Mouse (Mus musculus): Measurements from ENCODE around the gene Gm3317. TPM values are rescaled to one million over a fixed set of nuclear protein-coding genes. Genes with fewer than 3 reads are reported as not detected.

The Gm3317 gene
- total RNA-seq (2023), result not detected

GRCm38 (mm10) chr14:5164235-5164634 lies at the start of gene Gm3317:
TSS of gene Gm3317 (plus strand) at chr14:5164535.

GRCm38 (mm10) chr14:5131219-5131618 lies 33.1 kb upstream of the Gm3317 start, which contains the start of gene Gm8279:
TSS of gene Gm8279 (plus strand) at chr14:5131519.

GRCm38 (mm10) chr14:5185493-5185892 lies 21.2 kb downstream of the Gm3317 start, which contains the start of gene Gm8271:
TSS of gene Gm8271 (plus strand) at chr14:5185793.

Other genes with a start within 250 kb of the Gm3317 start
- not detected for gene Gm8297, start 180.6 kb upstream of the Gm3317 start, total RNA-seq (2023)
- not detected for gene Gm3298, start 148.6 kb upstream of the Gm3317 start, total RNA-seq (2023)
- gene 4930555G01Rik, start 113.9 kb upstream of the Gm3317 start, total RNA-seq (2023), result not detected
- not detected for gene Gm8281, start 93.5 kb upstream of the Gm3317 start, total RNA-seq (2023)
- gene Gm8279, start 33.0 kb upstream of the Gm3317 start, total RNA-seq (2023), result not detected
- gene Gm8271, start 21.3 kb downstream of the Gm3317 start, total RNA-seq (2023), result not detected
- not detected for gene Gm3526, start 96.0 kb downstream of the Gm3317 start, total RNA-seq (2023)
- not detected for gene Gm3542, start 170.4 kb downstream of the Gm3317 start, total RNA-seq (2023)
- not detected for gene Gm3500, start 224.5 kb downstream of the Gm3317 start, total RNA-seq (2023)